Mouse (Mus musculus) gastrocnemius, adult 2 months (tissue): ENCODE results near the gene St3gal3. TPM values are rescaled to one million over a fixed set of nuclear protein-coding genes. Genes with fewer than 3 reads are reported as not detected.

ENCODE experiments used
- DNase-seq: peaks from one replicate; pipeline ENCODE4 v3.0.0; 2022
- H3K27ac ChIP-seq: fragments of 200-600 bp; 2 replicates; pipeline ENCODE4 v1.8.1; 2022; ENCODE audit warnings: mild to moderate bottlenecking
- H3K4me3 ChIP-seq: fragments of 200-600 bp; 2 replicates; pipeline ENCODE4 v1.8.1; 2022; ENCODE audit warnings: mild to moderate bottlenecking, moderate library complexity
- CTCF ChIP-seq: fragments of 200-600 bp; IDR thresholded peaks from 2 replicates; pipeline ENCODE4 v1.8.1; 2022; ENCODE audit warnings: antibody characterized with exemption, mild to moderate bottlenecking, moderate library complexity
- intact Hi-C: fragments of 180-260 bp; cut with DNase I; formaldehyde crosslinking; loops from one replicate; pipeline ENCODE4 v1.15.1; 2025
- total RNA-seq, 2 experiments: library from RNA; stranded (reverse); gene quantifications; 2 replicates each; pipeline ENCODE4 v1.2.3; 2021

The St3gal3 gene
- total RNA-seq, 2 experiments from 2014 or later: 73.4 to 75.0 TPM

GRCm38 (mm10) chr4:118101497-118101896 is 33.2 kb downstream of the St3gal3 start:
- no peak overlapping the region for H3K27ac ChIP-seq
- DNase-seq: no peak
- no peak for TF ChIP-seq CTCF
- no peak overlapping the region for H3K4me3 ChIP-seq
- intact Hi-C loops: no loop called here

DNA sequence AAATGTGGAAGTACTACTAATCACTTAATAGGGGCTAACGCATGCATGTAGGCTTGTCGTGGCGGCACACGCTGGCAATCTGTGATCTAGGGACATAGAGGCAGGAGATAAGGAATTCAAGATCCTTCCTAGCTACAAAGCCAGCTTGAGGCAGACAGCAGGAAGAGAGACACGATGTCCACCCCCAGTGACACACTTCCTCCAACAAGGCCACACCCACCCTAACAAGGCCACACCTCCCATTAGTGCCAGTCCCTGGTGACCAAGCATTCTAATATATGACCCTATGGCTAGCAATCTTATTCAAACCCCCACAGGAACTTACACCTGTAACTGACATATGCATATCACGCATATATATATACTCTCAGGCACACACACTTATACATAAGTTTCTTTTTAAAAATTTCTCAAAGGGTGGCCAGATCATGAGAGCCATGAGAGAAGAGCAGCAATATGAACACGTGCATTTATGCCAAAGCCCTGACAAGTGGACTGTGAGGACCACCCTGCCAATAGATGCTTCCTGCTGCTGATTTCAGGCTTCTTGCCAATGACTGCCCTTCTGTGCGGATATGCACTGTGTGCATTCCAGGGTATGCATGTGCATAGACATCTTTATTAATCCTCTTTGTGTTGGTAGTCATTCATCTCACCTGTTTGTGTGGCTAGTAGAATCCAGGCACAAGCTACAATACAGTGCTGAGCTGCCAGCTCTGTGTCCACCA is 34.9 kb downstream of the St3gal3 start:
- no peak for TF ChIP-seq CTCF
- DNase-seq: no peak
- intact Hi-C loops: loop anchor here (10.0 kb wide), 1 partner anchor 75 kb away; no protein-coding TSS in a partner anchor
- Histone ChIP-seq H3K27ac (no peak overlapping the region), H3K4me3 (no peak overlapping the region)

DNA sequence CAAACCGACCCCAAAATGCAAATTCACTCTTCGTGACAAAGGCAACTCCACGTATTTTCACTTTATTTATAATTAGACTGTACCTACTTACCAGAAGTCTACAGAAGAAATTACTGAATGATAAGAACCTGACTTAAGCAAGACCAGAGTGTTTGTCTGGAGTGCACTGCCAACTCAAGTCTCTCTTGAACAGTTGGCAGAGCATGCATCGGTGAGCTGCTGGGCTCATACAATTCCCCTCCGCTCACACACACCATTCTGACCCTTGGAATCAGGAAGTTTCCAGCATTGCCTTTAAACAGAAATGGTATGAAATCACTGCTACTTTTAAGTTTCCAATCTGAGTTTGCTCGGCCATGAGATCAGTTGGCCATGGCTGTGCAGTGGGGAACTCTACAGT is 36.1 kb downstream of the St3gal3 start:
- H3K4me3 ChIP-seq: no peak overlapping the region
- intact Hi-C loops: loop anchor here (10.0 kb wide), 1 partner anchor 76 kb away; no protein-coding TSS in a partner anchor
- no peak for TF ChIP-seq CTCF
- DNase-seq: no peak
- H3K27ac ChIP-seq: no peak overlapping the region

- no peak for TF ChIP-seq CTCF
- Histone ChIP-seq H3K27ac (no peak overlapping the region), H3K4me3 (no peak overlapping the region)
- intact Hi-C loops: loop anchor here (10.0 kb wide), 1 partner anchor 79 kb away; no protein-coding TSS in a partner anchor
- DNase-seq: no peak
Observed at GRCm38 (mm10) chr4:118096069-118096468, 38.6 kb downstream of the St3gal3 start.

GRCm38 (mm10) chr4:118092784-118093457 is 41.8 kb downstream of the St3gal3 start:
- no peak for TF ChIP-seq CTCF
- no peak for DNase-seq
- Histone ChIP-seq H3K4me3 (no peak overlapping the region), H3K27ac (no peak overlapping the region)
- intact Hi-C loops: loop anchor here (5.0 to 10.0 kb wide), 3 partner anchors 39 to 124 kb away; partner anchors contain the start of gene St3gal3

- Histone ChIP-seq H3K27ac (no peak overlapping the region), H3K4me3 (no peak overlapping the region)
- TF ChIP-seq CTCF: no peak
- DNase-seq: no peak
- intact Hi-C loops: loop anchor here (1.0 to 10.0 kb wide), 4 partner anchors 42 to 202 kb away; partner anchors contain the start of gene St3gal3
Observed at GRCm38 (mm10) chr4:118090449-118090848, 44.3 kb downstream of the St3gal3 start.

GRCm38 (mm10) chr4:118089939-118090338 is 44.8 kb downstream of the St3gal3 start:
- intact Hi-C loops: loop anchor here (1.0 to 10.0 kb wide), 5 partner anchors 42 to 385 kb away; partner anchors contain the start of gene St3gal3
- peak; percentile 60 for DNase-seq
- Histone ChIP-seq H3K4me3 (no peak overlapping the region), H3K27ac (no peak overlapping the region)
- TF ChIP-seq CTCF: peak; percentile 95

- Histone ChIP-seq H3K4me3 (no peak overlapping the region), H3K27ac (no peak overlapping the region)
- no peak for TF ChIP-seq CTCF
- no peak for DNase-seq
- intact Hi-C loops: loop anchor here (10.0 kb wide), 1 partner anchor 384 kb away; no protein-coding TSS in a partner anchor
Observed at GRCm38 (mm10) chr4:118088771-118089170, 45.9 kb downstream of the St3gal3 start.

DNA sequence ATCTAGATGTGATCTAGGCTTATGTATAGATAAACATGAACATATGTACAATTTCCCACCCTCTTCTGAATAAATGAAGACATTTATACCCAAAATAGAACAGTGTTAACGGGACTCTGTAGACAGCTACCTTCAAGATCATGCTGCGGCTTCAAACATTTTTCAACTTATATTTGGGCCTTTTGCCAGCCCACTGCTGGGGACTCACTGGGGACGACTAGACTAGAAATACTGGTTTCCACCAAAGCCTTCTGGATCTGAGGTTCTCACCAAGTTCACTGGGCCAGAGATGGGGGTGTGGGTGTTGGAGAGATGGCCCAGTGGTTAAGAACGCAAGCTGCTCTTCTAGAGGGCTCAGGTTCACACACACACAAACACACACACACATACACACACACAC is 49.7 kb downstream of the St3gal3 start:
- no peak for TF ChIP-seq CTCF
- intact Hi-C loops: loop anchor here (10.0 kb wide), 1 partner anchor 380 kb away; no protein-coding TSS in a partner anchor
- Histone ChIP-seq H3K4me3 (no peak overlapping the region), H3K27ac (no peak overlapping the region)
- no peak for DNase-seq

DNA sequence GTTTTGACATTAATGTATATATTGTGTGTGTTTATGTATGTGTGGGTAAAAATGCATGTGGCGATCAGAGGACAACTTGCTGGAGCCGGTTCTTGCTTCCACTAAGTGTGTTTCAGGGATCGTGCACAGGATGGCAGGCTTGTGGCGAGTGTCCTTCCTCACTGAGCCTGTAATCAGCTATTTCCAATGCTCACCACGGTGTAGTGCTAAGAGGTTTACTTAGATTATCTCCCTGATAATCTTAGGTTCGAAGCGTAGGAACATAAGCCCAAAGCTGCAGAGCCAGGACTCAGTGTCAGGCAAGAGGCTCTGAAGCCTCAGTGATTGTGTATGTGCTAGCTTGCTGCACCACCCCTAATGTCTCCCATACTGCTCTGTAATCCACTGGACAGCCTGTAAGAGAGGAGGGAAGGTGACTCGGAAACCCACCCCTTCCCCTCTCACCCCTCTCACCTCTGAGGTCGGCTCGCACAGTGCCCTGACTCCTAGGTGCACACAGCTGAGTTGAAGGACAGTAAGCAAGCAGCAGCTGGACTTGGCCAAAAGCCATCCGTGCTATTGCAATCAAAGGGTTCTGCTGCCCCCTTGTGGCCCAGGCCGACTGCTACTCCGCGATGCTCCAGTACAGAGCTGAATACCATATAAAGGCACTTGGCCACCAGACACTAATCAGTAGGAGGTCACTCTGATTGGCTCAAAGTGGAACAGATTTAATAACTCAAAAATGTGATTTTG is 51.3 kb downstream of the St3gal3 start:
- peak; percentile 93 for DNase-seq
- Histone ChIP-seq H3K4me3 (no peak overlapping the region), H3K27ac (peak overlapping the region; percentile 58)
- TF ChIP-seq CTCF: no peak; the same call in none of the 2 replicates
- intact Hi-C loops: loop anchor here (1.0 to 10.0 kb wide), 3 partner anchors 155 to 379 kb away; no protein-coding TSS in a partner anchor

- H3K4me3 ChIP-seq: no peak overlapping the region
- DNase-seq: peak; percentile 59
- intact Hi-C loops: loop anchor here (2.0 to 10.0 kb wide), 2 partner anchors 253 to 377 kb away; no protein-coding TSS in a partner anchor
- H3K27ac ChIP-seq: peak overlapping the region; percentile 0; the same call in 1 of the 2 replicates
- no peak for TF ChIP-seq CTCF
Observed at GRCm38 (mm10) chr4:118081608-118082331, 52.9 kb downstream of the St3gal3 start.
